Mouse (Mus musculus) ES-Bruce4 (cell line): Measurements from ENCODE around the gene Ppp2r5b. TPM values are rescaled to one million over a fixed set of nuclear protein-coding genes. Genes with fewer than 3 reads are reported as not detected.
A peak's percentile ranks its signal among the peaks of the same experiment; 100 is the strongest.

Experiments used
- H3K27ac ChIP-seq: 2 replicates; pipeline ENCODE4 v1.5.1; 2012; ENCODE audit warnings: low read length, inconsistent platforms; ENCODE audit not compliant: insufficient read depth
- H3K27me3 ChIP-seq: 2 replicates; pipeline ENCODE4 v1.6.1; 2012; ENCODE audit warnings: mild to moderate bottlenecking, low read length, inconsistent platforms; ENCODE audit not compliant: control insufficient read depth, poor library complexity, insufficient read depth, severe bottlenecking
- H3K36me3 ChIP-seq: 2 replicates; pipeline ENCODE4 v1.6.1; 2012; ENCODE audit warnings: inconsistent platforms, mild to moderate bottlenecking, low read length, moderate library complexity; ENCODE audit not compliant: control insufficient read depth, poor library complexity, insufficient read depth, severe bottlenecking
- H3K4me1 ChIP-seq: one replicate; pipeline ENCODE4 v1.8.1; 2011; ENCODE audit warnings: low read length; ENCODE audit not compliant: control insufficient read depth, insufficient read depth
- H3K4me3 ChIP-seq: 2 replicates; pipeline ENCODE4 v1.5.1; 2011; ENCODE audit warnings: low read depth, mild to moderate bottlenecking, low read length
- H3K9ac ChIP-seq: 2 replicates; pipeline ENCODE4 v1.6.1; 2012; ENCODE audit warnings: low read depth, mild to moderate bottlenecking, inconsistent platforms; ENCODE audit not compliant: poor library complexity, severe bottlenecking
- H3K9me3 ChIP-seq: replicated peaks from 2 replicates; pipeline ENCODE4 v1.6.1; 2012; ENCODE audit warnings: mild to moderate bottlenecking, low read length, inconsistent platforms; ENCODE audit not compliant: control insufficient read depth, poor library complexity, insufficient read depth, severe bottlenecking
- CTCF ChIP-seq: IDR thresholded peaks from one replicate; pipeline ENCODE4 v1.8.1; 2011; ENCODE audit warnings: low read depth, low read length
- EP300 ChIP-seq: IDR thresholded peaks from 2 replicates; pipeline ENCODE4 v1.6.1; 2011; ENCODE audit warnings: low read depth, low read length; ENCODE audit not compliant: insufficient read depth
- POLR2A ChIP-seq: IDR thresholded peaks from one replicate; pipeline ENCODE4 v1.8.1; 2011; ENCODE audit warnings: low read length; ENCODE audit not compliant: insufficient read depth
- polyA plus RNA-seq: library from polyadenylated mRNA; stranded (reverse); fragments of >200 nt; gene quantifications from 2 replicates; pipeline ENCODE4 v1.2.4, GENCODE M21; 2011; ENCODE audit warnings: low read depth; ENCODE audit not compliant: missing spikeins, insufficient read depth, insufficient read length

Gene Ppp2r5b
- polyA plus RNA-seq, 1 experiment, result 12.2 TPM

DNA sequence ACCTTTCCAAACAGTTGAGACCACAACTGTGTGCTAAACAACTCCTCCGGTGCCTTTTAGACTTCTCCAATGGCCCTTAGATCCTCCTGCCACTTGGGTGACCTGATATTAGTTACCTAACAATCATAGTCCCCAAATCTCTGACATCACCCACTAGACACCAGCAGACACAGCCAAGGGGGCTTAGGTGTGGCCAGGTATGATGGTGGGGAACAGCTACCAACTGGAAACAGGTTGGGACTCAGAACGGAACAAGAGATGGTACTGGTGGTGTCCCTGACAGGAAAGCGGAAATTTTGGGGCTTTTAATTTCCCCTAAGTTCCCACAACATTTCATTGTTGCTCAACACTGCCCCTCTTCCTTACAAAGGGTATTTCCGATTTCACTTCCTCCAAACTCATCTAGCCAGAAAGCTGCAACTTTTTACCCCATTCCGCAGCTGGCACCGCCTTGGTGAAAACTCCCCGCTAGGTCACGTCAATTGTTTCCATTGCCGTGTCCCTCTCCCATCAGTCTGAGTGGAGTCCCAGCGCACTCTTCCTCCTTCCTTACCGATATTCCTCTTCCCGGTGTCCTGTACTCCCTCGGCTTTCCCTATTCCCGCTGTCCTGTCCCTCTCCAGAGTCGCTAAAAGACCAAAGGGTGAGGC is 40.2 kb upstream of the Ppp2r5b start:
- Histone ChIP-seq H3K9me3 (no peaks in the 10 kb centered on the region), H3K27ac (peak overlapping the region; percentile 12; the same call in 1 of the 2 replicates), H3K4me1 (peaks cover 11% of the 10 kb centered on the region), H3K36me3 (0 out of 2 replicates have a peak, but pooled peaks cover 2% of the 10 kb centered on the region), H3K4me3 (peak overlapping the region; percentile 78), H3K27me3 (no peaks in the 10 kb centered on the region), H3K9ac (peak overlapping the region; percentile 64)
- no peak for TF ChIP-seq EP300

DNA sequence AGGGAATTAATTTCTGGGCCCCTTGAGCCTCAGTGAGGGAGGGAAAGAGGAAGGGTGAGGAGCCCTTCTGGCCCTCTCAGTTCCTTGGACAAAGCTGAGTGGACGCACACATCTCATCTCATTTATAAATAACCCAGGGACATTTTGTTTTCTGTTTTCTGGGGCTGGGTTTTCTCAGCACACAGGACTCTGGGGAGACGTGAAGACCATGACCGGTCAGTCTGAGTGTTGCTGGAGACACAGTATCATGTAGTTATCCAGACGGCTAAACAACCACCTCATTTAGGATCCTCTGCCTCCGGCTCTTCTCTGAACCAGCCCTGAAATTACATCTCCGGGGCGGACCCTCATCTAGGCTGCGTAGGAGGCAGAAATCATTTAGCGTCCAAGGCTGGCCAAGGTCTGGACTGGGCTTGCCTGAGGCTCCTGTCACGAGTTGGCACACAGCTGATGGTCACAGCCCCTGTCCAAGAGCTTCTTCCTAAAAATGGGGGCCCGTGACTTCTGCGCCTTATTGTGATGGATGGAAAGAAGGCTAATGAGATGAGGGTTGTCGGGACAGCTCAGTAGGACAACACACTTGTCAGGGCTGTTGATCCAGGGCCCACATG is 38.4 kb upstream of the Ppp2r5b start:
- H3K27ac ChIP-seq, result no peak overlapping the region
- no peaks in the 10 kb centered on the region for H3K27me3 ChIP-seq
- H3K4me1 ChIP-seq, result peaks cover 14% of the 10 kb centered on the region
- no peaks in the 10 kb centered on the region for H3K9me3 ChIP-seq
- TF ChIP-seq CTCF (no peak), EP300 (no peak), POLR2A (no peak)
- no peaks in the 10 kb centered on the region for H3K36me3 ChIP-seq
- H3K9ac ChIP-seq, result no peak overlapping the region
- no peak overlapping the region for H3K4me3 ChIP-seq

DNA sequence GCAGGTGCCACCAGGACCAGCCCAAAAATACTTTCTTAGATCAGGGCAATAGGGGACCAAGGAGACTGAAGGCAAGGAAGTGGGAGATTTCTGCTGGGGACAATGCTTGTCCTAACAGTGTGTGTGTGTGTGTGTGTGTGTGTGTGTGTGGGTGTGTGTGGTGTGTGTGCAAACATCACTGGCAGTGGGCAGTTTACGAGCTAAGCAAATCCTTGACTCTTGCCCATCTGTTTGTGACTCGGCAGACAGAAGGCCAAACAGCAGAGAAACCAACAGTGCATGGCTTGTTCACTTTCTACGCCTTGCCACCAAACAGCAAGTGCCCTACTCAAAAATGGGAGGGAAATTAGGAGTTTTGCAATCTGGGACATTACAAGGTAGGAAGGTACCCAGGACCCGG is 37.9 kb upstream of the Ppp2r5b start:
- Histone ChIP-seq H3K9ac (no peak overlapping the region), H3K9me3 (no peaks in the 10 kb centered on the region), H3K4me1 (peaks cover 14% of the 10 kb centered on the region), H3K36me3 (no peaks in the 10 kb centered on the region), H3K4me3 (no peak overlapping the region), H3K27ac (no peak overlapping the region), H3K27me3 (no peaks in the 10 kb centered on the region)
- TF ChIP-seq CTCF (no peak), EP300 (no peak), POLR2A (no peak)

DNA sequence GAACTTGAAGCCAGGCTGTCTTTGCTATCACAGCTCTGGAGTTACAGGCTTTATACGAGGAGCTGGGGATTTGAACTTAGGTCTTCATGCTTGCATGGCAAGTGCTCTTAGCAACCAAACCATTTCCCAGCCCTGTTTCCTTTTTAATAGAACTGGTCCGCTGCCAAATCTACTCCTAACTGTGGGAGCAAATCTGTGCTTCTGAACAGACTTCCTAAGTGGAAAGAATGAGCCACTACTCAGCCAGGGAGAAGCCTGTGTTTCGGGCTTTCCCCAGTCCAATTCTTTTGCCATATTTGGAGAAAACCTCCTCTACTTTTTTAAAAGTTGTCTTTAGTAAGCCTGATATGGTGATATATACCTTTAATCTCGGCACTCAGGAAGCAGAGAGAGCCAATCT is 37.1 kb upstream of the Ppp2r5b start:
- Histone ChIP-seq H3K27ac (peak overlapping the region; percentile 33; the same call in 1 of the 2 replicates), H3K27me3 (no peaks in the 10 kb centered on the region), H3K4me3 (no peak overlapping the region), H3K4me1 (peaks cover 14% of the 10 kb centered on the region), H3K36me3 (no peaks in the 10 kb centered on the region), H3K9me3 (no peaks in the 10 kb centered on the region), H3K9ac (0 out of 2 replicates have a peak overlapping the region, but pooled peaks have one; percentile 0)
- no peak for TF ChIP-seq EP300

DNA sequence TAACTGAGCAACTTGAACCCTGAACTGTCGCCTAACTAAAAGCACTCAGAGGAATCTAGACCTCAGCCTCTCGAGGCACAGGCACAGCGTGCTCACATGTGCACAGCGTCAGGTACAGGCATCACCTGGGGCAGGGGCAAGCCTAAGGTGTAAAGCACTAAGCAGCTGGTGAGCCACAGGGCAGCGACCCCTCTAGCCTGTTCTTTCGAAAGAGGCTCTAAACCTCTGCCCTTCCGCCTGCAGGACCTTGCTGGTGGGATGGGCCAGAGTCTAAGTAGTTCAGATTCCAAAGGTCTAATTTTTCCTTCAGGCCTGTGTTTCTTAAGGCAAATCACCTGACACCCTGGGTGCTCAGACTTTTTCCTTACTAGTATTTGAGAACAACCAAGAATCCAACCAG is 36.4 kb upstream of the Ppp2r5b start:
- Histone ChIP-seq H3K9ac (0 out of 2 replicates have a peak overlapping the region, but pooled peaks have one; percentile 0), H3K4me3 (no peak overlapping the region), H3K27me3 (no peaks in the 10 kb centered on the region), H3K4me1 (peaks cover 14% of the 10 kb centered on the region), H3K27ac (peak overlapping the region; percentile 30), H3K36me3 (no peaks in the 10 kb centered on the region), H3K9me3 (no peaks in the 10 kb centered on the region)
- TF ChIP-seq CTCF, result no peak
- peak; percentile 30; the same call in 1 of the 2 replicates for TF ChIP-seq EP300

DNA sequence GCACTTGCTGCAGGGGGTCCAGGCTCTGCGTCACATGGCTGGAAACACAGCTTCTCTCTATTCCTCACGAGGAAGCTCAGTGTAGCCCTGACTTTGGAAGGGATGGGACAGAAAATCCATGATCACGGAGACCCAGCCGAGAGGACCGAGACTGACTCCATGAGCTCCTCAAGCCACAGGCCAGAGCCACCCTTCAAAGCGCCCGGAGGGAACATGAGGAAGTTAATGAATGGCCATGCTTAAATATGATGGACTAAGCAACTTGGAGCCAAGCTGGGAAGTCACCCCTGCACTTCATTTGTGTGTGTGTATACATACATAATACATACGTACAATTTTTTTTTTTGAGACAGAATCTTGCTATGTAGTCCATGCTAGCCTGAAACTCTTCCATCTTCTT is 35.5 kb upstream of the Ppp2r5b start:
- H3K27me3 ChIP-seq, result no peaks in the 10 kb centered on the region
- TF ChIP-seq POLR2A, result no peak
- TF ChIP-seq CTCF, result no peak
- no peak for TF ChIP-seq EP300
- H3K36me3 ChIP-seq, result no peaks in the 10 kb centered on the region
- H3K9me3 ChIP-seq, result no peaks in the 10 kb centered on the region
- H3K4me3 ChIP-seq, result no peak overlapping the region
- peaks cover 14% of the 10 kb centered on the region for H3K4me1 ChIP-seq
- H3K27ac ChIP-seq, result peak overlapping the region; percentile 94
- peak overlapping the region; percentile 21 for H3K9ac ChIP-seq
